Mouse (Mus musculus): ENCODE results near the gene Pbx4. TPM values are rescaled to one million over a fixed set of nuclear protein-coding genes. Genes with fewer than 3 reads are reported as not detected.

Pbx4 gene
- total RNA-seq (2017): 14.2 and 15.3 TPM in 2 replicates

DNA sequence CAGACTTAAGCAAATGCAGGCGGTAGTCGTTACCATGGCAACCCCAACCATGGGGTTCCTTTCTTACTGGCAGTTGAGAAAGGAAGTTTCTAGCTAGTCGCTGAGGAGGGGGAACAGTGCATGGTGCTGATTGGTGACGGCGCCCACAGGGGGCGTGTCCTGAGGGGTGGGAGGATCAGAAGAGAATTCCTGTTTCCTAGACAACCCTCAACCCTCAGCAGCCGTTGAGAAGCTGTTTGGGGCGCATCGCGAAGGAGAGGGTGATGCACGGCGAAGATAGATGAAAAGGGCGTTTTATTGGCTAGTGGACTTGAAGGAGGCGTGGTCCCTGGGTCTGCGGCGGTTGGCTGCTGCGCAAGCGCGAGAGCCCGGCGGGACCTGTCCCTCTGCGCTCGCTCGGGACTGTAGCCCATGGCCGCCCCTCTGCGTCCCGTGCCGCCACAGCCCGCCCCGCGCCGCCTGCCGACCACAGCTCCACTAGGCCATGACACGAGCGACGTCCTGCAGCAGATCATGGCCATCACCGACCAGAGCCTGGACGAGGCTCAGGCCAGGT is at the start of gene Pbx4:
Gene Pbx4 (plus strand): TSS at position 194 of the 556 bp plus-strand sequence.
- peak; percentile 92 for ATAC-seq (replicated peaks; ENCODE audit: low read depth, poor library complexity, severe bottlenecking)

DNA sequence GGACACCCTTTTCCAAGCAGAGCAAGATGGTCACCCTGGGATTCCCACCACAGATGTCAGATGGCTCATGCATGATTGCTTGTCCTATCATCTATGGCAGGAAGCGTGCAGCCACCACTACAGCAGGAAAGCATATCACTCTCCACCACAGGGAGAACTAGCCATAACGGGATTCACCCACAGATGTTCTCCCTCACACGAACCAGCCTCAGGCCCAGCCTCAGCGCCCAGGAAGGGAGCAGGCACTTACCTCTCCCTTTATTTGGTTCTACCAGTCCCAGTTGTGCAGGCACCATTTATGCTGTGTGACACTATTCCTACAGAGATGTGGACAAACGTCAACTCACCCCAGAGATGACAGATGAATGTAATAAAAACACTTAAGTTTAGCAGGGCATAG is 43.2 kb upstream of the Pbx4 start:
- peak; percentile 33 for ATAC-seq (replicated peaks; ENCODE audit: low read depth, poor library complexity, severe bottlenecking)

GRCm38 (mm10) chr8:69789731-69790130 is 42.6 kb upstream of the Pbx4 start:
- ATAC-seq (replicated peaks; ENCODE audit: low read depth, poor library complexity, severe bottlenecking): no peak

- ATAC-seq (replicated peaks; ENCODE audit: low read depth, poor library complexity, severe bottlenecking): peak; percentile 16
These were observed 41.9 kb upstream of the Pbx4 start for GRCm38 (mm10) chr8:69790364-69790763.

- ATAC-seq (replicated peaks; ENCODE audit: low read depth, poor library complexity, severe bottlenecking): peak; percentile 88
These were observed 41.4 kb upstream of the Pbx4 start, which contains the start of the genes Atp13a1 and Zfp866 for GRCm38 (mm10) chr8:69790773-69791367. TSS of gene Atp13a1 (plus strand) at chr8:69791163. TSS of gene Zfp866 (minus strand) at chr8:69791178.

DNA sequence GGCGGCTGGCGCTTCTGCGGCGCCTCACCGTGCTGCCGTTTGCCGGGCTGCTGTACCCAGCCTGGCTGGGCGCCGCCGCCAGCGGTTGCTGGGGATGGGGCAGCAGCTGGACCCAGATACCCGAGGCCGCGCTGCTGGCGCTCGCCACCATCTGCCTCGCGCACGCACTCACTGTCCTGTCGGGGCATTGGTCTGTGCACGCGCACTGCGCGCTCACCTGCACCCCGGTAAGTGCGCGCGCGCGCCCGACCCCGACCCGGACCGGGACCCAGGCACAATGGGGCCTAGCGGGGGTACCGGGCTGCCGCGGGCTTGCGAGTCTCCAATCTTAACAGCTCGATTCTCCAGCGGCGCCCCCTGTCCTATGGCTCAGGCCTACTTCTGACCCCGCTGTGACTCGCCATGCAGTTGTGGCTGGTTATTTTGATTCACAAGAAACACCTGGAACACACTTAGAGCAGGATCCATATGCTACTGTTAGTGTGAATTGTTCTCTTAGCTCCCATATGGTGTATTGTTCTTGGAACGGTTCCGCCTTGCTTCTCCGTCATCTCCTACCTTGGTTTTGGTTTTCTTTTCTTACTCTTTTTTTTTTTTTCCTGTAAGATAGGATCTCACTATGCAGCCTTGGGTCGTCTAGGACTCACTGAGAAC is 40.7 kb upstream of the Pbx4 start:
- ATAC-seq (replicated peaks; ENCODE audit: low read depth, poor library complexity, severe bottlenecking): peak; percentile 24; the same call in 1 of the 2 replicates

GRCm38 (mm10) chr8:69793666-69794065 is 38.6 kb upstream of the Pbx4 start:
- no peak for ATAC-seq (replicated peaks; ENCODE audit: low read depth, poor library complexity, severe bottlenecking)

DNA sequence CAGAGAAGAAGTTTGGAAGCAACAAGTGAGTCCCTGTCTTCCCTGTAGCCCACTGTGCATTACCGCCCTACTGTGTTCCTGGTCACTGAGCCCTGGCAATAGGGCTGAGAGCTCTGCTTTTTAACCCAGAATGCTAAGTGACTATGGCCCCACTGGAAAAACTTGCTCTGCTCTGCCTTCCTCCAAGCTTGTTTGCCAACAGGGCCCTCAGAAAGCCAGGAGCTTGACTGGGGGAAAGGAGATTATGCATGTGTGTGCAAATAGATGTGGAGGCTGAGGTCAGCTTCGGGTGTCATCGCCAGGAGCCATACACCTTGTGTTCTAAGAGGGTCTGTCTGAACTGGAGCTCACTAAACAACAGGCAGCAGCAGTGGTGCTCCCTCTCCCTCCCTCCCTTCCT is 38.2 kb upstream of the Pbx4 start:
- ATAC-seq (replicated peaks; ENCODE audit: low read depth, poor library complexity, severe bottlenecking): no peak

- ATAC-seq (replicated peaks; ENCODE audit: low read depth, poor library complexity, severe bottlenecking): no peak
These were observed 37.4 kb upstream of the Pbx4 start for GRCm38 (mm10) chr8:69794901-69795300.

DNA sequence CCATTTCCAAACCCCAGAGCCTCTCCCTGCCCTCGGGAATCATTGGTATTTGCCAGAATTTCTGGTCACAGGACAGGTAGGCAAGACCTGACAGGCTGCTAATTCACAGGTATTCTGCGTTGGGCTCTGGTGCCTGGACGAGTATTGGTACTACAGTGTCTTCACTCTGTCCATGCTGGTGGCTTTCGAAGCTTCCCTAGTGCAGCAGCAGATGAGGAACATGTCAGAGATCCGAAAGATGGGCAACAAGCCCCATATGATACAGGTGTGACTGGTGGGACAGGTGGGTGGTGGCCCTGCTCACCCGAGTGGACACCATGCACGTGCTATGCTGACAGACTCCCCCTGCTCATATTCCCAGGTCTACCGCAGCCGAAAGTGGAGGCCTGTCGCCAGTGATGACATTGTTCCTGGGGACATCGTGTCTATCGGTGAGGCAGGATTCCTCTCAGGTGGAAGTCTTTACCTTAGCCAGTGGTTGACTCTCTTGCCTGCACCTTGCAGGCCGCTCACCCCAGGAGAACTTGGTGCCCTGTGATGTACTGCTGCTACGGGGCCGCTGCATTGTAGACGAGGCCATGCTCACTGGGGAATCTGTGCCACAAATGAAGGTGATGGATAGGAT is 35.5 kb upstream of the Pbx4 start:
- no peak for ATAC-seq (replicated peaks; ENCODE audit: low read depth, poor library complexity, severe bottlenecking)

DNA sequence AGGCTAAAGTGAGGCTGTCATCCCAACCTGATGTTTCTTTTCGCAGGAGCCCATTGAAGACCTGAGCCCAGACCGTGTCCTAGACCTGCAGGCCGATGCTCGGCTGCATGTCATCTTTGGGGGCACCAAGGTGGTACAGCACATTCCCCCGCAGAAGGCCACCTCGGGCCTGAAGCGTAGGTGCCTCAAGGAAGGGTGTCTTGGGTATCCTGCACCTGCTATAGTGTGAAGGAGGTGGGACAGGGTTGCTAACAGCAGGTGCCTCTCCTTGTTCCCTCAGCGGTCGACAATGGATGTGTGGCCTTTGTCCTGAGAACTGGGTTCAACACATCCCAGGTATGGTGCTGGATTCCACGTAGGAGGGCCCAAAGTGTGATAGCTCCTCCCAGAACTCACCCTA is 34.6 kb upstream of the Pbx4 start:
- ATAC-seq (replicated peaks; ENCODE audit: low read depth, poor library complexity, severe bottlenecking): no peak

GRCm38 (mm10) chr8:69799261-69799660 is 33.0 kb upstream of the Pbx4 start:
- no peak for ATAC-seq (replicated peaks; ENCODE audit: low read depth, poor library complexity, severe bottlenecking)

DNA sequence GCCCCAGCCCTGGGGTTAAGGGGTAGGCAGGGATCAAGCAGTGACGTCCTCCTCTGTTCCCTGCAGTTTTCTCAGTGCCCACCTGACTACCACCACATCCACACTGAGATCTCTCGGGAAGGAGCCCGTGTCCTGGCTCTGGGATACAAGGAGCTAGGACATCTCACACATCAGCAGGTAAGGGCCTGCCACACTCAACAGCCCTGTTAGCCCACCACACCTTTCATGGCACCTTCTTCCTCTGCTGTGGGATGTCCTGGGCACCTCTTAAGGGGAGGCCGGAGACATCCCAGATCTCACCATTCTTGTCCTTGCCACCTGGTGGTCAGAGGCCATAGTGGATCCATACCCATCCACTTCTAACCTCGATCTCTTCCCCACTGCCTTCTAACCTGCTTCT is 32.3 kb upstream of the Pbx4 start:
- no peak for ATAC-seq (replicated peaks; ENCODE audit: low read depth, poor library complexity, severe bottlenecking)

DNA sequence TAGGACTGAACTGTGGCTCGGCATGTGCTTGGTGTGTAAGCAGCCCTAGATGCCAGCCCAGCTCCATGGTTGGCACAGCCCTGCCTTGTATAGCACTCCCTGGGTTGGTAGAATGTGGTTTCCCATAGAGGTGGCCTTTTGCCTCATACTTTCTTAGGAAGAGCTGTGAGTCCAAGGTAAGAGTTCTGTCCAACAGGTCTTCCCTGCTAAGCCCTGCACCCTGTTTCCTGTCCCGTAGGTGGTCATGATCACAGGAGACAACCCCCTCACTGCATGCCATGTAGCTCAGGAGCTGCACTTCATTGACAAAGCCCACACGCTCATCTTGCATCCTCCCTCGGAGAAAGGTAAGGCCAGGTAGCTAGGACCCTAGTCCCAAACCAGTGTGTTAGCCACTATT is 30.5 kb upstream of the Pbx4 start:
- no peak for ATAC-seq (replicated peaks; ENCODE audit: low read depth, poor library complexity, severe bottlenecking)

DNA sequence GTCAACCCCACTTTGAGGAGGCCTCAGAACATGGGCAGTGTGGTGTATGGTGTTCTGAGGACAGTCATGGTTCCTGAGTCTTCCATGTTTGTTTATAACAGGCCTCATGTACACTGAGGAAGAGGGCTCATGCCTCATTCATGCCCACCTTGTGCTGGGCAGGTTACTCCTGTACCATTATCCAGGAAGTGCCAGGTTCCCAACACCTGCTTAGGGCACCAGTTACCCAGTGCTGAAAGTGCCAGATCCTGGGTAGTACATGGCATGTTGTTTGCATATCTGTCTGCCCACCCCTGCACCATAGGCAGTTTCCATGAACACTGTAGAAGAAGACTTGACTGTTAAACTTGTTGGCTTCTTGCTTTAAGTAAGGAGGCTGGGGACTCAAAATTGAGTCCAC is 30.1 kb upstream of the Pbx4 start:
- ATAC-seq (replicated peaks; ENCODE audit: low read depth, poor library complexity, severe bottlenecking): no peak

DNA sequence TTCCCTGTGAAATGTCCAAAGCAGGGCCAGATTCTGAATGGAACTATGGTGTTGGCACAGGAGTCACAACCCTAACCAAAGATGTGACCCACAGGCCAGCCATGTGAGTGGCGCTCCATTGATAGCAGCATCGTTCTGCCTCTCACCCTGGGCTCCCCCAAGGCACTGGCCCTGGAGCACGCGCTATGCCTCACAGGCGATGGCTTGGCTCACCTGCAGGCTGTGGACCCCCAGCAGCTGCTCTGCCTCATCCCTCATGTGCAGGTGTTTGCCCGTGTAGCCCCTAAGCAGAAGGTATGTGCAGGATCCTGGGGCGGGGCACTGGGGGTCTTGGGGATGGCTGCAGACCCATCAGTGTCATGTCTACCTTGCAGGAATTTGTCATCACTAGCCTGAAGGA is 28.9 kb upstream of the Pbx4 start:
- no peak for ATAC-seq (replicated peaks; ENCODE audit: low read depth, poor library complexity, severe bottlenecking)

DNA sequence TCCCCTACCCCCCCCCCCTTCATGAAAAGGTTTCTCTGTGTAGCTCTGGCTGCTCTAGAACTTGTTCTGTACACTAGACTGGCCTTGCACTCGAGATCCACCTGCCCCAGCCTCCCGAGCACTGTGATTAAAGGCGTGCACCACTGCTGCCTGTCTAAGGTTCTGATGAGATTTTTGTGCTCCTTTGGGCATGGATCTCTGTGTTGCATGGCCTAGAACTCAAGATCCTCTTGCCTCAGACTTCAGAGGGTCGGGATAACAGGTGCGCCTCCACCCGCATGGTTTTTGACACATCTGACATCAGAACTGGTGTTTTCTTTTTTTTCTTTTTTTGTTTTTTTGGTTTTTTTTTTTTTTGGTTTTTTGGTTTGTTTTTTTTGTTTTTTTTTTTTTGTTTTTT is 27.8 kb upstream of the Pbx4 start:
- ATAC-seq (replicated peaks; ENCODE audit: low read depth, poor library complexity, severe bottlenecking): no peak

- ATAC-seq (replicated peaks; ENCODE audit: low read depth, poor library complexity, severe bottlenecking): no peak
These were observed 27.2 kb upstream of the Pbx4 start for GRCm38 (mm10) chr8:69805086-69805485.

- ATAC-seq (replicated peaks; ENCODE audit: low read depth, poor library complexity, severe bottlenecking): no peak
These were observed 26.8 kb upstream of the Pbx4 start for GRCm38 (mm10) chr8:69805491-69805890.

- no peak for ATAC-seq (replicated peaks; ENCODE audit: low read depth, poor library complexity, severe bottlenecking)
These were observed 25.1 kb upstream of the Pbx4 start for GRCm38 (mm10) chr8:69807236-69807635.
